Mouse (Mus musculus) brain, embryonic 14.5 days (tissue): ENCODE data around the gene Ccdc17. TPM values are rescaled to one million over a fixed set of nuclear protein-coding genes. Genes with fewer than 3 reads are reported as not detected.

Source experiments
- DNase-seq: peaks from one replicate; pipeline ENCODE4 v3.0.0-alpha.2; 2011; ENCODE audit warnings: low read depth
- CTCF ChIP-seq: fragments of 200-500 bp; IDR thresholded peaks from 2 replicates; pipeline ENCODE4 v1.5.1; 2012; ENCODE audit warnings: inconsistent platforms, mild to moderate bottlenecking, moderate library complexity, borderline replicate concordance; ENCODE audit not compliant: insufficient read depth, insufficient read length; ENCODE audit errors: extremely low read depth
- POLR2A ChIP-seq: fragments of 200-500 bp; IDR thresholded peaks from 2 replicates; pipeline ENCODE4 v1.6.1; 2012; ENCODE audit warnings: mild to moderate bottlenecking, inconsistent platforms, borderline replicate concordance; ENCODE audit not compliant: poor library complexity, insufficient read depth, insufficient read length, severe bottlenecking; ENCODE audit errors: extremely low read depth
- polyA plus RNA-seq: library from polyadenylated mRNA; depleted of rRNA; stranded (reverse); fragments of >200 nt; gene quantifications from 2 replicates; pipeline ENCODE4 v1.2.3, GENCODE M21; 2012; rRNA removed

Ccdc17 gene
- polyA plus RNA-seq, 1 experiment = 4.1 TPM

DNA sequence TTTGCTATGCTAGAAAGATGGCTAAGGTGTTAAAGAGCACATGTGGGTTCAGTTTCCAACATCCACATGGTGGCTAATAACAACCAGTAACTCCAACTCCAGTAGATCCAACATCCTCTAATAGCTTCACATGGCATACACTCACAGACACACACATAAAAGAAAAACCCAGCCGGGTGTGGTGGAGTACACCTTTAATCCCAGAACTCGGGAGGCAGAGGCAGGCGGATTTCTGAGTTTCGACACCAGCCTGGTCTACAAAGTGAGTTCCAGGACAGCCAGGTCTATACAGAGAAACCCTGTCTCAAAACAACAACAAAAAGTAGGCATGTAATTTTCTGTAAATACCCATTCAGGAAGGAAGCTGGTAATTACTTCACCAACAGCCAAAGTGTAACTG lies 28.4 kb downstream of the Ccdc17 start:
- TF ChIP-seq CTCF = no peak

DNA sequence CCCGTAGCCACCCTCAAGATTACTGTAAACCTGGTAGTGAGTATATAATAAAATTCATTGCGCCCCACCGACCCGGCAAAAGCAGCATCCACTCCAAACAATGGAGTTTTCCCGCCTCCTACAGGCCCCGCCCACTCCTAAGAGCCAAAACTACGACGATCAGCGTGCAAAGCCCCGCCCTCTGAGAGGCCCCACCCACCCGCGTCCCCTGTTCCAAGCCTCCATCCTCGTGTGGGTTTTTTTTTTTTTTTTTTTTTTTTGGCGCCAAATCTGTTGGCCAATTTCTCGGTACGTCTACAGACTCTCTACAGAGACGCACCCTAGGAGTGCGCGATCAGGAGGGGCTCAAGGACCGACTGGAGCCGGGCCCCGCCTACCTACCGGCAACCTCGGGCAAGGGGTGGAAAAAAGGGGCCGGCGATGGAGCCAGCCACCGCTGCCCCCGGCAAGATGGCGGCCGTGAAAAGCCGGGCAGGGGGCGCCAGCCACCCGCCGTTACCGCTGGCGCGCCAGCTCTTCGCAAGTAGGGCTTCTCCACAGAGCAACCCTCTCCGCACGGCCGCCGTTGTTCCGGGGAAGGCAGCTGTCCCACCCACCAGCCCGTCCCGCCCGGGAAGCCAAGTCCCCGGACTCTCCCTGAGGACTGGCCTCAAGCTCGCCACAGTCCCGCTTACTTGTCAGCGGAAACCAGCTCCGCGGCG lies 30.4 kb downstream of the Ccdc17 start:
- no peak for TF ChIP-seq CTCF
- no peak for TF ChIP-seq POLR2A
- DNase-seq = peak; percentile 96

More for the DNA sequence above, 28.4 kb downstream of the Ccdc17 start:
- DNase-seq = no peak

DNA sequence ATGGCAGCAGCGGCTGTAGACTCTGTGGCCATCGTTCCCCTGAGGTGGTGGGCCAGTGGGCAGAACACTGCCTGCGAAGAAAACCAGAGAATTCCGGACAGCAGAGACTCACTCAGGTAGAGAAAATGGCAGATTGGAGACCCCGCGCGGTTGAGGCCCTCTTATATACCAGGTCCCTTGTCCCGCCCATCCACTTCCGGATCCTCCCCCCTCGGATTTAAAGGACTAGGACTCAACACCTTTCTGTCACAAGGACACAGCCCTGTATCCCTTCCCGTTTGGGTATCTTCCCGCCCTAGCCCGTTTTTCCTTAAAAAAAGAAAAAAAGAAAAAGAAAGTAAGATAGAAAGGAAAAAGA lies 30.9 kb downstream of the Ccdc17 start:
- TF ChIP-seq POLR2A (peak; percentile 86; the same call in 1 of the 2 replicates), CTCF (no peak)
- peak; percentile 96 for DNase-seq

DNA sequence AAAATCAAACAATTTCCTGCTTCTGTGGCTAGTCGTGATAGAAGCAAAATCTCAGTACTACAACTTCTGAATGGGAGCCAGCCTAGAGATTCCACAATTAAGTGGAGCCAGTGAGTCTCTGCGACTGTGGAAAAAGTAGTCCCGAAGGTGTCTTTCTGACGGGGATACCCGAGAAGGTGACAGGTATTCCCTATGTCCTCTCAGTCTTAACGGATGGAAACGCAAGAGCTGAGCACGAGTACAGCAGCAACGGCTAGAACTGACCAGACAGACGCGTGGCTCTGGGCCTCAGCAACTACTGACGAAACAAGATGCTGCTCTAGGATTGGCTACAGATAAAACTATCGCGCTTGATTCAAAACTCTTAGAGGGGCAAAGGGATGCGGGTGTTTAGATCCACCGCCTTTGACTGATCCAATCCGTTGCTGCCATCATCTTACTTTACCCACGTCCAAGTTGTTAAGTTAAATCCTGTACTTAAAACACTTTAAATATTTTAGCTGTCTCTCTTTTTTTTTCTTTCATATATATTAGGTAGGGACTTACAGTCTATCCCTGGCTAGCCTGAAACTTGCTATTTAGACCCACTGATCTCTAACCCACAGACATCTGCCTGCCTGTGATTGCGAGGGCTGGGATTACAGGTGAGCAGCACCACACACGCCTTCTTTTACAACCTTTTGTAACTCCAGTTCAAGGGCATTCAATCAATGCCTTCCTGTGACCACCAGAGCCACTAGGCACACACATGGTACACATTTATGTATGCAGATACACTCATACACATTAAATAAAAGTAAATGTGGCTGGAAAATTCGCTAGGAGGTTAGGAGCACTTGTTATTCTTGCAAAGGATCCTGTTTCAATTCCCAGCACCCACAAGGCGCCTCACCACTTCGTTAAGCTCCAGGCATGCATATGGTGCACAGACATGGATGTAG lies 31.5 kb downstream of the Ccdc17 start, which contains the start of gene Nasp:
TSS of gene Nasp (minus strand) at position 220 of the 941 bp plus-strand sequence.
- TF ChIP-seq POLR2A (no peak), CTCF (no peak)
- DNase-seq = peak; percentile 95

DNA sequence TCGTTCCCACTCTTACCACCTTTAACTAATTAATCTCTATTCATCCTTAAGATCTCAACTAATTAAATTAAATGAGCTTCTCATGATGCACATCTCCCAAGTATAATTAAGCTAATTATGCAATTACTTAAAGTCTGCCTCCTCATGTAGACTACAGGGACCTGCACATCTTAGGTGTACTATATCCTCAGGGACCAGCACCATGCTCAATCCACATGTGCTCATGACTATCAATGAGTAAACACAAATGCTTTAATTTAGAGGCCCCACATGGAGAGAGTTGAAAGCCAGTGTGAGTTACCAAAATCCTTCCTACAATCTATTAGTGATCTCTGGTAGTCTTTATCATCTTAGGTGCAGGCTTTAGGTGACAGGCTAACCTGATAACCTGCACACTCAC lies 38.7 kb downstream of the Ccdc17 start:
- DNase-seq = no peak
- no peak for TF ChIP-seq CTCF
- TF ChIP-seq POLR2A = no peak

DNA sequence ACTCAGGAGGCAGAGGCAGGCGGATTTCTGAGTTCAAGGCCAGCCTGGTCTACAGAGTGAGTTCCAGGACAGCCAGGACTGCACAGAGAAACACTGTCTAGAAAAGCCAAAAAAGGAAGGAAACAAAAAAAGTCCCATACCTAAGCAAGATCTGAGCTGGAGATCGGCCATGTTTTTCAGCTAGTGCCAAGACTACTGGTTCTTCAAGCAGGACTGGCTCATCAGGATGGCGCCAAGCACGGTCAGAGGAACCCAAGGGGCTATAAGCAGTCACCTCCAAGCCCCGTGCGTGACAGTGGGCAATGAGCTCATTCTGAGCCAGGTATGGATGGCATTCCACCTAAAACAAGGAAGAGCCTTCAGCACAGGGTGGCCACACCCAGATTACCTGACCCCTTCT lies 42.4 kb downstream of the Ccdc17 start:
- no peak for TF ChIP-seq POLR2A
- no peak for TF ChIP-seq CTCF
- DNase-seq = no peak

DNA sequence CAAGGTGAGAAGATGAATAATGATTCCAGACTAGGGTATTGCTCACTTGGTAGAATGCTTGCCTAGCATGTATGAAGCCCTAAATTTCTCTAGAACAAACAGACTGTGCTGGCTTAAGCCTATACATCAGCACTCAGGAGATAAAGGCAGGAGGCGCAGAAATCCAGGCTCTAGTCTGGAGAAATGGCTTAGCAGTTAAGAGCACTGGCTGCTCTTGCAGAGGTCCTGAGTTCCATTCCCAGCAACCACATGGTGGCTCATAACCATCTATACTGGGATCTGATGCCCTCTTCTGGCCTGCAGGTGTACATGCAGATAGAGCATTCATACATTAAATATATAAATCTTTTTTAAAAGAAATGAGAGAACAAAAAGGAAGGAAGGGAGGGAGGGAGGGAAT lies 45.6 kb downstream of the Ccdc17 start:
- TF ChIP-seq CTCF (no peak), POLR2A (no peak)
- DNase-seq = no peak

DNA sequence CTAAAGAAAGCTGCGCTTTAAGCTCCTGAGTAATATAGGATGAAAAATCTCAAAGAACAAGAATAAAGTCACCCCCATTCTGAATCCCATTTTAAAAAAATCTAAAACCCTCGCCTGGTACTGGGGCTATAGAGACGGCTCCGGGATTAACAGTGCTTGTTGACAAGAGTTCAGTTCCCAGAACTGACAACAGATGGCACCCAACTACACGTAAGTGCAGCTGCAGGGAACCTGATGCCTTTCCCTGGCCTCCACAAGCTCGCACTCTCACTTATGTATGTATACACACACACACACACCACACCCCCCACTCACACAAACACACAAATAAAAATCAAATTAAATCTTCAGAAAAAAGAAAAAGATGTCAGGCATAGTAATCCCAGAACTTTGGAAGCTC lies 47.9 kb downstream of the Ccdc17 start:
- peak; percentile 73 for DNase-seq
- TF ChIP-seq POLR2A (no peak), CTCF (peak; percentile 42; the same call in 1 of the 2 replicates)

DNA sequence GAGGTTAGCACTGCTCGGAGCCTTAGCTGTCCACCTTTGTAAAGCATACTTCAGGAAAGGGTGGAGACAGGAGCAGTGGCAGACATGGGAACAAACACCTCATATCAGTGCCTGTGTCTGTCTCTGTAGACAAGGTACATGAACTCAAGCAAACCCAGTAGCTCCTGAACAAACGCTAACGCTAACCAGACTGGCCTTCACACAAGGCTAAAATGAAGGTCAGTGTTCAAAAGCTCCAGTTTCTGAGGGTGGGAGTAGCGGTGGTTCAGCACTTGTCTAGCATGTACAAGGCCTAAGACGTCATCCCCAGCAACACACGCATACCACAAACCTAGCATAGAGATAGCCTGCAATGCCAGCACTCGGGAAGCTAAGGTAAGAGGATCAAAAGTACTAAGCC lies 49.2 kb downstream of the Ccdc17 start:
- TF ChIP-seq CTCF (no peak), POLR2A (no peak)
- DNase-seq = no peak

DNA sequence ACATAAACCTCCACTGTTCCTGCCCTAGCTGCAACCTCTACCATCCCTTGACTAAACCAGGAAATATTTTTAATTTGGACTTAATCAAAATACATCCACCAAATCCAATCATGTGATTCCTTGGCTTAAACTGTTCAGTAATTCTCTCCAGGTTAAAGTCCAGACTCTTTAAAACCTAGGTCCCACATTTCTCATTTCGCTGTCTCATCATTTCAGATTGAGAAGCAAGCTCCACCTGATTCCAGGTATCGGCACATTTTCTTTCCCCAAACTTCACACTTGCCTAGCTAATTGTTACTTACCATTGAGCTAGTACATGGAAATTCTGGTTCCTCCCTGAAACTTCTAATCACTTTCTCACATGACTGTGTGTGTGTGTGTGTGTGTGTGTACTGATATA lies 53.0 kb downstream of the Ccdc17 start:
- DNase-seq = no peak
- TF ChIP-seq POLR2A (no peak), CTCF (no peak)

Other genes starting within 250 kb of the Ccdc17 start
- 163 and 171 TPM in 2 replicates for gene Mast2, start 132.5 kb upstream of the Ccdc17 start, polyA plus RNA-seq
- gene Ipp, start 89.1 kb upstream of the Ccdc17 start, polyA plus RNA-seq = 6.9 and 7.0 TPM in 2 replicates
- 11.4 and 11.9 TPM in 2 replicates for gene Tmem69, start 40.7 kb upstream of the Ccdc17 start, polyA plus RNA-seq
- gene Gpbp1l1, start 39.0 kb upstream of the Ccdc17 start, polyA plus RNA-seq = 34.5 and 35.9 TPM in 2 replicates
- gene Nasp, start 31.3 kb downstream of the Ccdc17 start, polyA plus RNA-seq = 94.4 and 113 TPM in 2 replicates
- 573 and 658 TPM in 2 replicates for gene Akr1a1, start 55.0 kb downstream of the Ccdc17 start, polyA plus RNA-seq
- gene Prdx1, start 88.9 kb downstream of the Ccdc17 start, polyA plus RNA-seq = 148 and 177 TPM in 2 replicates
- gene Mmachc, start 111.8 kb downstream of the Ccdc17 start, polyA plus RNA-seq = 21.4 and 21.7 TPM in 2 replicates
- 30.1 and 59.0 TPM in 2 replicates for gene Ccdc163, start 111.9 kb downstream of the Ccdc17 start, polyA plus RNA-seq
- gene Tesk2, start 124.3 kb downstream of the Ccdc17 start, polyA plus RNA-seq = 3.1 and 3.9 TPM in 2 replicates
- gene Toe1, start 211.0 kb downstream of the Ccdc17 start, polyA plus RNA-seq = 34.3 and 41.7 TPM in 2 replicates
- 10.7 and 21.2 TPM in 2 replicates for gene Mutyh, start 211.1 kb downstream of the Ccdc17 start, polyA plus RNA-seq
- 0.34 and 0.64 TPM in 2 replicates for gene Hpdl, start 225.1 kb downstream of the Ccdc17 start, polyA plus RNA-seq